Mouse (Mus musculus) megakaryocyte, embryonic 14.5 days (primary cell): ENCODE results near the gene Mxra7.

ENCODE experiments used
- FLI1 ChIP-seq: IDR thresholded peaks from 2 replicates; pipeline ENCODE4 v1.6.1; 2012; ENCODE audit warnings: low read length, inconsistent platforms, mixed read lengths
- GATA1 ChIP-seq: IDR thresholded peaks from 3 replicates; pipeline ENCODE4 v1.6.1; 2012; ENCODE audit warnings: mixed read lengths, low read length, inconsistent platforms, borderline replicate concordance

- no peak for TF ChIP-seq GATA1
- TF ChIP-seq FLI1: no peak
Observed at GRCm38 (mm10) chr11:116822215-116822614, 5.6 kb downstream of the Mxra7 start.
